Mouse (Mus musculus): ENCODE results near the gene Slc25a11. TPM values are rescaled to one million over a fixed set of nuclear protein-coding genes. Genes with fewer than 3 reads are reported as not detected.

Gene Slc25a11
- total RNA-seq (2023; ENCODE audit: inconsistent age) = 74.1 to 86.5 TPM (median 81.8 TPM) in 4 replicates

GRCm38 (mm10) chr11:70646691-70647650 lies at the start of gene Slc25a11, which contains the start of gene Rnf167:
TSS of gene Slc25a11 (minus strand) at chr11:70647479.
TSS of gene Rnf167 (plus strand) at chr11:70647235.

GRCm38 (mm10) chr11:70687601-70688199 lies 40.4 kb upstream of the Slc25a11 start, which contains the start of gene Camta2:
TSS of gene Camta2 (minus strand) at chr11:70688105.

GRCm38 (mm10) chr11:70668771-70669505 lies 21.7 kb upstream of the Slc25a11 start, which contains the start of gene Spag7:
TSS of gene Spag7 (minus strand) at chr11:70669416.

GRCm38 (mm10) chr11:70656964-70657363 lies 9.7 kb upstream of the Slc25a11 start, which contains the start of gene Eno3:
TSS of gene Eno3 (plus strand) at chr11:70657202.

GRCm38 (mm10) chr11:70654198-70654922 lies 7.1 kb upstream of the Slc25a11 start, which contains the start of gene Pfn1:
TSS of gene Pfn1 (minus strand) at chr11:70654644.

GRCm38 (mm10) chr11:70638714-70639278 lies 8.5 kb downstream of the Slc25a11 start, which contains the start of gene Gp1ba:
TSS of gene Gp1ba (plus strand) at chr11:70639122.

GRCm38 (mm10) chr11:70619101-70619500 lies 28.2 kb downstream of the Slc25a11 start, which contains the start of gene Chrne:
TSS of gene Chrne (minus strand) at chr11:70619216.

GRCm38 (mm10) chr11:70615516-70616093 lies 31.7 kb downstream of the Slc25a11 start, which contains the start of gene 4930544D05Rik:
TSS of gene 4930544D05Rik (plus strand) at chr11:70615848.

Other genes with a start within 250 kb of the Slc25a11 start
- 26.4 to 29.9 TPM (median 28.0 TPM) in 4 replicates for gene Pelp1, start 237.4 kb downstream of the Slc25a11 start, total RNA-seq (2023; ENCODE audit: inconsistent age)
- 93.3 to 103 TPM (median 98.7 TPM) in 4 replicates for gene Arrb2, start 214.8 kb downstream of the Slc25a11 start, total RNA-seq (2023; ENCODE audit: inconsistent age)
- 39.8 to 46.9 TPM (median 43.4 TPM) in 4 replicates for gene Med11, start 195.6 kb downstream of the Slc25a11 start, total RNA-seq (2023; ENCODE audit: inconsistent age)
- 1.3 to 2.1 TPM (median 1.4 TPM) in 4 replicates for gene Zmynd15, start 188.0 kb downstream of the Slc25a11 start, total RNA-seq (2023; ENCODE audit: inconsistent age)
- 6.6 to 9.3 TPM (median 7.2 TPM) in 4 replicates for gene Cxcl16, start 187.5 kb downstream of the Slc25a11 start, total RNA-seq (2023; ENCODE audit: inconsistent age)
- gene Tm4sf5, start 142.2 kb downstream of the Slc25a11 start, total RNA-seq (2023; ENCODE audit: inconsistent age) = not detected in 4 replicates
- gene Vmo1, start 132.9 kb downstream of the Slc25a11 start, total RNA-seq (2023; ENCODE audit: inconsistent age) = not detected in 4 replicates
- gene Gltpd2, start 128.3 kb downstream of the Slc25a11 start, total RNA-seq (2023; ENCODE audit: inconsistent age) = not detected in 4 replicates
- gene Psmb6, start 122.1 kb downstream of the Slc25a11 start, total RNA-seq (2023; ENCODE audit: inconsistent age) = 124 to 141 TPM (median 128 TPM) in 4 replicates
- gene Gm40193, start 114.5 kb downstream of the Slc25a11 start, total RNA-seq (2023; ENCODE audit: inconsistent age) = not detected in 4 replicates
- 3.3 to 6.4 TPM (median 4.5 TPM) in 4 replicates for gene Pld2, start 107.4 kb downstream of the Slc25a11 start, total RNA-seq (2023; ENCODE audit: inconsistent age)
- gene Mink1, start 84.6 kb downstream of the Slc25a11 start, total RNA-seq (2023; ENCODE audit: inconsistent age) = 79.8 to 99.2 TPM (median 86.0 TPM) in 4 replicates
- 1.6 TPM in 1 of 4 replicates, not detected in the others for gene 4930544D05Rik, start 31.6 kb downstream of the Slc25a11 start, total RNA-seq (2023; ENCODE audit: inconsistent age)
- gene Chrne, start 28.3 kb downstream of the Slc25a11 start, total RNA-seq (2023; ENCODE audit: inconsistent age) = 1.1 to 1.2 TPM in 2 of 4 replicates, not detected in the others
- gene Gp1ba, start 8.4 kb downstream of the Slc25a11 start, total RNA-seq (2023; ENCODE audit: inconsistent age) = 0.29 TPM in 1 of 4 replicates, not detected in the others
- gene Rnf167, start 244 bp downstream of the Slc25a11 start, total RNA-seq (2023; ENCODE audit: inconsistent age) = 206 to 218 TPM (median 207 TPM) in 4 replicates
- 1,394 to 1,549 TPM (median 1,435 TPM) in 4 replicates for gene Pfn1, start 7.2 kb upstream of the Slc25a11 start, total RNA-seq (2023; ENCODE audit: inconsistent age)
- 30.9 to 40.5 TPM (median 35.3 TPM) in 4 replicates for gene Eno3, start 9.7 kb upstream of the Slc25a11 start, total RNA-seq (2023; ENCODE audit: inconsistent age)
- 37.7 to 45.8 TPM (median 44.0 TPM) in 4 replicates for gene Spag7, start 21.9 kb upstream of the Slc25a11 start, total RNA-seq (2023; ENCODE audit: inconsistent age)
- gene Camta2, start 40.6 kb upstream of the Slc25a11 start, total RNA-seq (2023; ENCODE audit: inconsistent age) = 57.0 to 68.2 TPM (median 65.4 TPM) in 4 replicates
- 0.71 to 4.0 TPM (median 2.1 TPM) in 4 replicates for gene Inca1, start 52.7 kb upstream of the Slc25a11 start, total RNA-seq (2023; ENCODE audit: inconsistent age)
- gene Kif1c, start 53.1 kb upstream of the Slc25a11 start, total RNA-seq (2023; ENCODE audit: inconsistent age) = 30.9 to 35.3 TPM (median 32.4 TPM) in 4 replicates
- 2.1 to 2.6 TPM (median 2.4 TPM) in 4 replicates for gene Zfp3, start 116.7 kb upstream of the Slc25a11 start, total RNA-seq (2023; ENCODE audit: inconsistent age)
- gene Scimp, start 165.1 kb upstream of the Slc25a11 start, total RNA-seq (2023; ENCODE audit: inconsistent age) = 20.5 to 28.8 TPM (median 24.4 TPM) in 4 replicates
- gene Rabep1, start 197.3 kb upstream of the Slc25a11 start, total RNA-seq (2023; ENCODE audit: inconsistent age) = 52.7 to 57.4 TPM (median 54.9 TPM) in 4 replicates

All from B cell, adult (primary cell).